In the genomic region with DNA sequence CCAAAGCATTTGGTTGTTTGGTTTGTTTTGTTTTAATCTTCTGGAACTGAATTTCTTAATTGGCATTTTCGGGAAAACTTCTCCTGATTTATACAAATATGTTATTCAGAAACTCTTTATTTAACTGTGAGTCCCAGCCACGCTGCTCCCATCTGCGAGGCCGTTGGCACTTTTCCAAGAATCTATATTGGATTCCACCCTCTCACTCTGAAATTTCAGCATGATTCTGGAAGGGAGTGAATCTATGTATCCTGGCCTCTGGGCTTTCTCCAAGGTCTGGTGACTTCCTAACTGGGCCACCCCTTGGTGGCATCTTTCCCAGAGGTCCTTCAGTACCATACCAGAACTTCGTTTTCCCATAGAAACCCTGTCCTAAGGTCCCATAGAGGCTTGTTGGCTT, we compare ENCODE assay signal across 10 mouse cellular contexts. TPM values are rescaled to one million over a fixed set of nuclear protein-coding genes. Genes with fewer than 3 reads are reported as not detected.
DNase-seq lines count a peak whose midpoint lies in the region; ATAC-seq and TF ChIP-seq lines count a peak whose summit lies in the region.
"Had no signal": no experiment of that assay in that cellular context is flagged by ENCODE, and none has a peak within 500 bp of the region (broad histone marks: within the 10 kb centered on the region; RNA-seq: fewer than 3 reads in every experiment).

No protein-coding gene starts in this region.

- DNase-seq in hindbrain, embryonic 14.5 days (ENCODE audit: low spot score): peak; percentile 43
- peak; percentile 77 for DNase-seq in brain, adult 2 months (ENCODE audit: low read depth, low spot score)
- peak; percentile 40 to 49 for DNase-seq in frontal cortex, postnatal 14 days (ENCODE audit: low spot score in 2 of 2)
- no peak for DNase-seq in thymus, postnatal 25 days
- DNase-seq in spleen, adult 18-20 months: no peak
- DNase-seq: cerebellum, adult 11-12 months; heart, adult 2 months had no signal

- no peaks in the 10 kb centered on the region for H3K36me3 ChIP-seq in hindbrain, embryonic 14.5 days (replicated peaks; ENCODE audit: control insufficient read depth, insufficient read depth)
- H3K36me3 ChIP-seq in hindbrain, embryonic 16.5 days (ENCODE audit: control insufficient read depth, insufficient read depth, low read length): no peaks in the 10 kb centered on the region
- no peaks in the 10 kb centered on the region for H3K36me3 ChIP-seq in myocyte (ENCODE audit: control insufficient read depth, insufficient read depth)
- H3K36me3 ChIP-seq: stomach, embryonic 15.5 days had no signal

- no peak overlapping the region for H3K27ac ChIP-seq in hindbrain, embryonic 14.5 days
- no peak overlapping the region for H3K27ac ChIP-seq in hindbrain, embryonic 16.5 days (ENCODE audit: low read depth, low read length)
- H3K27ac ChIP-seq: heart, adult 2 months; stomach, embryonic 15.5 days had no signal

- no peak overlapping the region for H3K4me2 ChIP-seq in hindbrain, embryonic 14.5 days (replicated peaks)
- no peak overlapping the region for H3K4me2 ChIP-seq in hindbrain, embryonic 16.5 days (ENCODE audit: low read length)
- peak overlapping the region; percentile 59 for H3K4me2 ChIP-seq in myocyte (ENCODE audit: low read depth)
- H3K4me2 ChIP-seq: stomach, embryonic 15.5 days had no signal

- H3K27me3 ChIP-seq in hindbrain, embryonic 14.5 days (ENCODE audit: control insufficient read depth, insufficient read depth, low read length): no peaks in the 10 kb centered on the region
- H3K27me3 ChIP-seq in hindbrain, embryonic 16.5 days (replicated peaks; ENCODE audit: control insufficient read depth, insufficient read depth, low read length): no peaks in the 10 kb centered on the region
- no peaks in the 10 kb centered on the region for H3K27me3 ChIP-seq in myocyte (ENCODE audit: control insufficient read depth, insufficient read depth, insufficient read length)
- H3K27me3 ChIP-seq: stomach, embryonic 15.5 days had no signal

- H3K79me2 ChIP-seq in myocyte (ENCODE audit: control insufficient read depth, insufficient read depth): no peaks in the 10 kb centered on the region

- ATAC-seq in hindbrain, embryonic 14.5 days (ENCODE audit: low FRiP score): no peak
- ATAC-seq in hindbrain, embryonic 16.5 days: no peak

- H3ac ChIP-seq in myocyte (ENCODE audit: control insufficient read depth, insufficient read length): no peak overlapping the region

- H3K4me1 ChIP-seq in hindbrain, embryonic 14.5 days (replicated peaks; ENCODE audit: control insufficient read depth, insufficient read depth, low read length): no peaks in the 10 kb centered on the region; the same call in 1 of the 2 replicates
- no peaks in the 10 kb centered on the region for H3K4me1 ChIP-seq in hindbrain, embryonic 16.5 days (ENCODE audit: control insufficient read depth, insufficient read depth, low read depth, low read length)

- 66% methylated on average over 5 of the region's 5 CpGs for WGBS in hindbrain, embryonic 14.5 days
- 59% methylated on average over 5 of the region's 5 CpGs for WGBS in hindbrain, embryonic 16.5 days

- TF ChIP-seq POLR2A in myocyte (IDR thresholded peaks at IDR 0.05; ENCODE audit: insufficient read length, low read depth): no peak

- no peaks in the 10 kb centered on the region for H3K9me3 ChIP-seq in hindbrain, embryonic 14.5 days (ENCODE audit: control insufficient read depth, low read length)
- H3K9me3 ChIP-seq in hindbrain, embryonic 16.5 days (ENCODE audit: control insufficient read depth, low read length): no peaks in the 10 kb centered on the region
- H3K9me3 ChIP-seq: stomach, embryonic 15.5 days had no signal

- H3K4me3 ChIP-seq in hindbrain, embryonic 14.5 days (replicated peaks; ENCODE audit: low read length): no peak overlapping the region
- H3K4me3 ChIP-seq in hindbrain, embryonic 16.5 days (ENCODE audit: low read length): no peak overlapping the region
- no peak overlapping the region for H3K4me3 ChIP-seq in myocyte
- H3K4me3 ChIP-seq: heart, adult 2 months; stomach, embryonic 15.5 days had no signal

- H3K9ac ChIP-seq in hindbrain, embryonic 14.5 days: no peak overlapping the region
- no peak overlapping the region for H3K9ac ChIP-seq in hindbrain, embryonic 16.5 days (ENCODE audit: low read depth, low read length)
- H3K9ac ChIP-seq: stomach, embryonic 15.5 days had no signal

TF ChIP-seq in myocyte, 11 proteins besides CTCF, POLR2A, EP300 and RAD21:
- TF ChIP-seq USF1 (IDR thresholded peaks at IDR 0.05; ENCODE audit: low read depth) (no peak), MYOG (IDR thresholded peaks at IDR 0.05; ENCODE audit: control insufficient read depth in 1 of 3, insufficient read depth in 1 of 3, insufficient read length in 2 of 3, low read depth in 2 of 3) (no peak), CEBPB (IDR thresholded peaks at IDR 0.05; ENCODE audit: insufficient read depth, poor library complexity, severe bottlenecking) (no peak), REST (IDR thresholded peaks at IDR 0.05; ENCODE audit: insufficient read depth, insufficient read length) (no peak), MAX (IDR thresholded peaks at IDR 0.05; ENCODE audit: low read depth) (no peak), SRF (IDR thresholded peaks at IDR 0.05; ENCODE audit: control insufficient read depth, insufficient read length, low read depth) (no peak), TCF3 (IDR thresholded peaks at IDR 0.05; ENCODE audit: insufficient read length, low read depth) (no peak), TCF12 (IDR thresholded peaks at IDR 0.05; ENCODE audit: insufficient read depth, poor library complexity, severe bottlenecking) (no peak), POLR2AphosphoS2 (IDR thresholded peaks at IDR 0.05; ENCODE audit: insufficient read length, low read depth) (no peak), MYOD1 (IDR thresholded peaks at IDR 0.05; ENCODE audit: control insufficient read depth in 1 of 3, insufficient read length in 2 of 3, low read depth in 2 of 3) (no peak), E2F4 (IDR thresholded peaks at IDR 0.05; ENCODE audit: insufficient read depth) (no peak)

RNA-seq across cellular contexts. Expression of gene Ptcd2, which starts 40.7 kb away (rescaled TPM):
- polyA plus RNA-seq in hindbrain, embryonic 14.5 days (2014; fragmentation: Nextera tagmentation; extraction: Ambion mirVana): 58.0 and 58.5 TPM in 2 replicates
- polyA plus RNA-seq in hindbrain, embryonic 16.5 days (2015; fragmentation: Nextera tagmentation; extraction: Ambion mirVana): 53.6 and 59.4 TPM in 2 replicates
- 25.1 TPM for polyA plus RNA-seq in myocyte (2012; fragmentation: generic; extraction: Trizol)

RNA-seq across cellular contexts. Expression of gene Mrps27, which starts 40.7 kb away (rescaled TPM):
- polyA plus RNA-seq in hindbrain, embryonic 14.5 days (2014; fragmentation: Nextera tagmentation; extraction: Ambion mirVana): 40.0 and 40.9 TPM in 2 replicates
- polyA plus RNA-seq in hindbrain, embryonic 16.5 days (2015; fragmentation: Nextera tagmentation; extraction: Ambion mirVana): 46.8 and 47.6 TPM in 2 replicates
- 34.2 TPM for polyA plus RNA-seq in myocyte (2012; fragmentation: generic; extraction: Trizol)

Comparison
In these comparisons a context has a peak if more than half of its experiments do, and no peak if none do; other contexts are left out.
1. DNase-seq: peak in hindbrain, embryonic 14.5 days (single experiment), brain, adult 2 months (single experiment) and frontal cortex, postnatal 14 days (2 of 2); none in thymus, postnatal 25 days (single experiment) and spleen, adult 18-20 months (0 of 2).